Mouse (Mus musculus): Measurements from ENCODE around the gene Cdk6. TPM values are rescaled to one million over a fixed set of nuclear protein-coding genes. Genes with fewer than 3 reads are reported as not detected.

The Cdk6 gene
- total and polyA plus RNA-seq, 2 experiments from 2014 or later, result 12.2 to 16.5 TPM

DNA sequence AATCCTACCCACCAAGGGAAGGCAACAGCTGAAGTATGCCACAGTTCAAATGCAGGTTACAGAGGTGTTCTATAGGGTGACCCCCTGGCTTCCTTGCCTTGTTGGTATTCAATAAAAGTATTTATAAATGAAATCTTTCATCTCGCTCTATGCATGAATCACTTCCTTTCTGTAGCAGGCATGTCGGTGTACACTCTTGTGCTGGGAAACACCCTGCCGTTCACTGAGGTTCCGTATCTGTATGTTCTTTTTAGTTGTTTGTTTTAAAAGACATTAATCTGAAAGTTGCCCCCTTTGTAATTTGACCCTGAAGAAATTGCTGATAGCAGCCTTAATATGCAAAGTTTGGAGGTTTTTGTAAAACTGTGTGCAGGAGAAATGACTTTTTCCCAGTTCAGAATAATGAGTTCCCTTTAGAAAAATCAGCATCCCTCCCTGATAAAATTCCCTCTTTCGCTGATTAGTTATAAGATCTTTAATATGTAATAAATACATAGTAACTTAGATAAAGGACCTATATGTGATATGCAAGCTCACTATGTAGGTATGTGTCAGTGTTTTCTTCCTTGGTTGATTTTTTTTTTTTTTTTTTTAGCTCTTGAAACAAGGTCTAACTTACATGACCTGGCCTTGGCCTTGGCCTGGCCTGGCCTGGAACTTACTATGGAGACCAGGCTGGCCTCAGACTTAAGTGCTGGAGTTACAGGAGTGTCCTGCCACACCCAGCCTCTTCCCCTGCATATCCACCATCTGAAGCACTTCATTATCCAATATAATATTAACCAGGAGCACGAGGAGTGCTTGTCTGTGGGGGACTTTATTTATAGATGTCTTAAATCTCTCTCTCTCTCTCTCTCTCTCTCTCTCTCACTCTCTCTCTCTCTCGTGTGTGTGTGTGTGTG, 167.4 kb downstream of the Cdk6 start:
- Histone ChIP-seq H3K9ac (replicated peaks; ENCODE audit: low read length) (no peak overlapping the region), H3K9me3 (ENCODE audit: low read length) (no peaks in the 10 kb centered on the region), H3K36me3 (ENCODE audit: insufficient read depth, low read length) (no peaks in the 10 kb centered on the region), H3K27ac (no peak overlapping the region), H3K4me2 (ENCODE audit: low read depth, low read length) (no peak overlapping the region), H3K4me3 (ENCODE audit: low read length) (no peak overlapping the region), H3K4me1 (ENCODE audit: insufficient read depth, low read length) (no peaks in the 10 kb centered on the region), H3K27me3 (ENCODE audit: insufficient read depth, low read length) (no peaks in the 10 kb centered on the region)
- ATAC-seq (no peak), DNase-seq (ENCODE audit: low spot score) (no peak)
- WGBS, result 80% methylated on average over 7 of the region's 7 CpGs
- no peak for TF ChIP-seq CTCF (IDR thresholded peaks at IDR 0.05; ENCODE audit: low read depth)

DNA sequence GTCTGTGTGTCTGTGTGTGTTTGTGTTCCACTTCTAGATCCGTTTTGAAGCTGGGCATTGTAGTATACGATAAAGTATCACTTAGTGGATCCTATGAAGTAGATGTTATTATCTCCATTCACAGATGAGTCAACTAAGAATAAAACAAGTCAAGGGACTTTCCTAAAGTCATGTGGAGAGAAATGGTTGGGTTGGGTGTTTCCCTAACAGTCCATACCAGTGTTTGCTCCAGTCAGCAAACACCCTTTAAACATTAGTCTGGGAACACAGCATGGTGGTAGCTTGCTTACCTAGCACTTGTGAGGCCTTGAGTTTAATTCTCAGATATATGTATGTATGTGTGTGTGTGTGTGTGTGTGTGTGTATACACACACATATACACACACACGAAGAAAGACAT, 168.2 kb downstream of the Cdk6 start:
- Histone ChIP-seq H3K27ac (no peak overlapping the region), H3K4me3 (ENCODE audit: low read length) (no peak overlapping the region), H3K4me1 (ENCODE audit: insufficient read depth, low read length) (no peaks in the 10 kb centered on the region), H3K9me3 (ENCODE audit: low read length) (no peaks in the 10 kb centered on the region), H3K9ac (replicated peaks; ENCODE audit: low read length) (no peak overlapping the region), H3K27me3 (ENCODE audit: insufficient read depth, low read length) (no peaks in the 10 kb centered on the region), H3K36me3 (ENCODE audit: insufficient read depth, low read length) (no peaks in the 10 kb centered on the region), H3K4me2 (ENCODE audit: low read depth, low read length) (no peak overlapping the region)
- ATAC-seq, result no peak
- WGBS, result 89% methylated on average over 3 of the region's 3 CpGs
- TF ChIP-seq CTCF (IDR thresholded peaks at IDR 0.05; ENCODE audit: low read depth), result no peak
- no peak for DNase-seq (ENCODE audit: low spot score)

DNA sequence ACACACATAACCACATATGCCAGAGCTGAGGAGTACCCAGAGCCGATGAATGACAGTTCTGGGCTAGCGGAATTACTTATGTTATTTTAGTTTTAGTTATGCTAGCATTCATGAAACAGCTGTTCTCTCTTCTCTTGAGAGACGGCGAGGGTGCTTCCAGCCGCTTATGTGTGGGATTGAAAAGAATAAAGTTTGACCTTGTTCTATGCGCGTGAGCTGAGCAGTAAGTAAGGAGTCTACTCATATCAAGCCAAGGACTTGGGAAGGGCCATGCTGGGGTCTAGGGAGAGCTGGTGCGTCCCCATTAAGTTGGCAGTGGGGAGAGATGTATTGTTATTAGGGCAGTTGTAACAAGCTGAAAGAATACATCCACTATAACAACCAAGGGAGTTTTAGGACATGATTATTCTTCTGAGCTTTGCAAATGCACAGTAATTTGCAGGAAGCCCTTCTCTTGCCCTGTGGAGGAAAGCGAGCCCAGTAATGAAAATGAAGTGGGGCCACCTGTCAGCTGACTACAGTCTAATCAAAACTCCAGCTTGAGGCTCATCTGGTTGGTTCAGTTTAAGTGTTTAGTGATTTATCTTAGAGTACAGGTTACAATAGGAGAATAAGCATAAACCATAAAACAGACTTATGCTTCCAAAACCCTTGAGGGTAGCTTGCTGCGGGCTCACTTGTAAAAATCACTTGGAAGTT, 170.0 kb downstream of the Cdk6 start:
- Histone ChIP-seq H3K9ac (replicated peaks; ENCODE audit: low read length) (no peak overlapping the region), H3K36me3 (ENCODE audit: insufficient read depth, low read length) (no peaks in the 10 kb centered on the region), H3K4me2 (ENCODE audit: low read depth, low read length) (no peak overlapping the region), H3K27me3 (ENCODE audit: insufficient read depth, low read length) (no peaks in the 10 kb centered on the region), H3K4me1 (ENCODE audit: insufficient read depth, low read length) (no peaks in the 10 kb centered on the region), H3K4me3 (ENCODE audit: low read length) (no peak overlapping the region), H3K9me3 (ENCODE audit: low read length) (no peaks in the 10 kb centered on the region), H3K27ac (no peak overlapping the region)
- DNase-seq (ENCODE audit: low spot score) (no peak), ATAC-seq (no peak)
- WGBS, result 78% methylated on average over 10 of the region's 10 CpGs
- no peak for TF ChIP-seq CTCF (IDR thresholded peaks at IDR 0.05; ENCODE audit: low read depth)

DNA sequence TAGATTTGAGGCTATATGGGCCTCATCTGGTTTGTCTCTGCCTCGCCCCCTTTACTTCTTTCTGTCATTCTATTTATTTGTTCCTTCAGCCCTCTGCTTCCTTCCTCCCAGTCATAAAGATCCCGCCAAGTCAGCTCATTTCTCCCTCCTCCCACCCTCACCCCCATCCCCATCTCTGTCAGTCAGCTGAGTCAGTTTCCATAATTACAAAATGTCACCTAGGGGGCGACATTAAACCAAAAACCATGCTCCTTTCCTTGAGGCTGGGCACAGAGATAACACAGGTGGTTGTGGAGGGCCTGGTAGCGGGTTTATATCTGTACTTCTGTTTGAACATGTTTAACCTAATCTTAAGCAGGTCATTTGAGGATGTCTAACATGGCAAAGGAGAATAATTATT, 171.3 kb downstream of the Cdk6 start:
- peak; percentile 14; the same call in 1 of the 2 replicates for TF ChIP-seq CTCF (IDR thresholded peaks at IDR 0.05; ENCODE audit: low read depth)
- ATAC-seq, result no peak
- no peak overlapping the region for H3K4me3 ChIP-seq (ENCODE audit: low read length)
- no peaks in the 10 kb centered on the region for H3K4me1 ChIP-seq (ENCODE audit: insufficient read depth, low read length)
- no peak overlapping the region for H3K9ac ChIP-seq (replicated peaks; ENCODE audit: low read length)
- no peaks in the 10 kb centered on the region for H3K9me3 ChIP-seq (ENCODE audit: low read length)
- 57% methylated on average over 4 of the region's 4 CpGs for WGBS
- H3K27me3 ChIP-seq (ENCODE audit: insufficient read depth, low read length), result no peaks in the 10 kb centered on the region
- H3K4me2 ChIP-seq (ENCODE audit: low read depth, low read length), result no peak overlapping the region
- no peaks in the 10 kb centered on the region for H3K36me3 ChIP-seq (ENCODE audit: insufficient read depth, low read length)
- H3K27ac ChIP-seq, result no peak overlapping the region
- DNase-seq (ENCODE audit: low spot score), result no peak

DNA sequence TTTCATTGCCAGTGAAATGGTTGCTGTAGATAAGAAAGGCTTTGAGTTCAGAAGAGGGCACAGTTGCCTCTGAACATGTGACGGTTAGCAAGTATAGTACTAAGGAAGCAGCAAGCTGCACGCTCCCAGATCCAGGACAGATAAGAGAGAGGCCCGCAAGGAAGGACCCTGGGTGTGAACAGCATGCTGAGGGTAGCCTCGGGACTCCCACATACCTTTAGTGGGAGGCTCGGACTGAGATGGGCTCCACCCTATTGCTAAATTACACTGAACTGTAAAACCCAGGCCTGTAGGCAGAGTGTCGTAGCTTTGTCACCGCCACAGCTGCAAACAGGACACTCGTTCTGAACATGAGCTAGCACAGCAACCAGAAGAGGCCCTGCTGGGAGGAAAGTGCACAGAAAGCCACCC, 173.6 kb downstream of the Cdk6 start:
- no peak overlapping the region for H3K4me3 ChIP-seq (ENCODE audit: low read length)
- H3K4me1 ChIP-seq (ENCODE audit: insufficient read depth, low read length), result no peaks in the 10 kb centered on the region
- H3K36me3 ChIP-seq (ENCODE audit: insufficient read depth, low read length), result no peaks in the 10 kb centered on the region
- H3K4me2 ChIP-seq (ENCODE audit: low read depth, low read length), result no peak overlapping the region
- 74% methylated on average over 8 of the region's 8 CpGs for WGBS
- no peak for ATAC-seq
- no peak overlapping the region for H3K9ac ChIP-seq (replicated peaks; ENCODE audit: low read length)
- no peak for DNase-seq (ENCODE audit: low spot score)
- no peaks in the 10 kb centered on the region for H3K9me3 ChIP-seq (ENCODE audit: low read length)
- no peak for TF ChIP-seq CTCF (IDR thresholded peaks at IDR 0.05; ENCODE audit: low read depth)
- no peak overlapping the region for H3K27ac ChIP-seq
- H3K27me3 ChIP-seq (ENCODE audit: insufficient read depth, low read length), result no peaks in the 10 kb centered on the region

DNA sequence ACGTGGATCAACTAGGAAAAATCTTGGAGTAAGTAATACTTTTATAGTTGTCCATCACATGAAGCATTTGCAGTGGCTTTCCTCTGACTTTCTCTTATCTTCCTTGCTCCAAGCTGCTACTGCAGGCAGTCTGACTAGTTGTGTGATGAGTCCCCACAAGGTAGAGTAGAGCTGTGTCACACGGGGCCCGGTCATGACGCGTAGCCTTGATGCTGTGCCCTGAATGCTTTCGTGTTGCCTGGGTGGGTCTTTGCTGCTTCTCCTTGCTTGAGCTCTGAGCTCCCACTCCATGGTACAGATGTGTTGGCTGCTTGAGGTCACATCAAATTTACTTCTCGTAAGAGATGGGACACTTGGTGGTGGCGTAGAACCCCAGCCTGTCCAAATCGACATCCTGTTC, 174.2 kb downstream of the Cdk6 start:
- Histone ChIP-seq H3K4me2 (ENCODE audit: low read depth, low read length) (no peak overlapping the region), H3K4me1 (ENCODE audit: insufficient read depth, low read length) (no peaks in the 10 kb centered on the region), H3K4me3 (ENCODE audit: low read length) (no peak overlapping the region), H3K9ac (replicated peaks; ENCODE audit: low read length) (no peak overlapping the region), H3K27me3 (ENCODE audit: insufficient read depth, low read length) (no peaks in the 10 kb centered on the region), H3K9me3 (ENCODE audit: low read length) (no peaks in the 10 kb centered on the region), H3K36me3 (ENCODE audit: insufficient read depth, low read length) (no peaks in the 10 kb centered on the region), H3K27ac (no peak overlapping the region)
- no peak for TF ChIP-seq CTCF (IDR thresholded peaks at IDR 0.05; ENCODE audit: low read depth)
- no peak for DNase-seq (ENCODE audit: low spot score)
- ATAC-seq, result no peak
- WGBS, result 94% methylated on average over 9 of the region's 9 CpGs

Data from hindbrain, postnatal 0 days (tissue).